Mouse (Mus musculus) CH12F3 (cell line): ENCODE results near the gene Slc9a3.

Experiments
- in situ Hi-C: fragments of 300-500 bp; cut with MboI; formaldehyde crosslinking; loops from 2 replicates; pipeline ENCODE4 v1.14.3; 2020; ENCODE audit warnings: low sequenced_read_pairs

Slc9a3 gene

DNA sequence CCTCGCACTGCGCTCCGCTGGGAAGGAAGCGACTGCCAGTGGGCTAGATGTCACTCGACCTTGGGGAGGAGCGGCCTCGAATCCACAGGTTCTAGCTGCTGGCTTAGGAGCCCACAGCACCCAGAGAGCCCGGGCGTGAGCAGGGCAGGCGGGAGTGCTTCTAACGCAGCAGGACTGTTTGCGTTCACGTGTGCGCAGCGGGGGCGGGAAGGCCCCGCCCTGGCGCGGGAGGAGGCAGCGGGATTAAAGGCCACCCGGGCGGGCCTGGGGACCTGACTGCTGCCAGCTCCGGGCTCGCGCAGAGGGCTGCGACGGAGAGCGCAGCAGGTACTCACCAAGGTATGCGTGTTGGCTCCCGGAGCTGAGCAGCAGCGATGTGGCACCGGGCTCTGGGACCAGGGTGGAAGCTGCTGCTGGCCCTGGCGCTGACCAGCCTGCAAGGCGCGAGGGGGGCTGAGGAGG lies at the start of gene Slc9a3:
Slc9a3 (plus strand) TSS at position 317 of the 462 bp plus-strand sequence.
- in situ Hi-C loops = no loop called here

DNA sequence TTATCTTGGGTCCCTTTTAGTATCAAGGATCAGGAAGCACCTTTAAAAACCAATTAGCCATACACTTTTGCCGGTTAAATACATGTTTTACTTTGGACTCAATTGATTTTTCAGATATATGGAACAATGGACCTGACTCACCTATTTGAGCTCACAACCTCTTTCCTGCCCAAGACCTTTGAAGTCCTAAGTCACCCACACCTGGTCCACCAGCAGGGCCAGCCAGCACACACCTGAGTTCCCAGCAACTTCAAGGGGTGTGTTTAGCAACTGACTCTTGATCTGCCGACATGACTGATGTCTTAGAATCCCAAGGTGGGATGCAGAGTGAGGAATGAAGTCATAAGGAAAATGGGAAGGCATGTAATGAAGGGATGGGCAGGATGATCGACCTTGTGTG lies 49.5 kb upstream of the Slc9a3 start:
- in situ Hi-C loops = no loop called here

DNA sequence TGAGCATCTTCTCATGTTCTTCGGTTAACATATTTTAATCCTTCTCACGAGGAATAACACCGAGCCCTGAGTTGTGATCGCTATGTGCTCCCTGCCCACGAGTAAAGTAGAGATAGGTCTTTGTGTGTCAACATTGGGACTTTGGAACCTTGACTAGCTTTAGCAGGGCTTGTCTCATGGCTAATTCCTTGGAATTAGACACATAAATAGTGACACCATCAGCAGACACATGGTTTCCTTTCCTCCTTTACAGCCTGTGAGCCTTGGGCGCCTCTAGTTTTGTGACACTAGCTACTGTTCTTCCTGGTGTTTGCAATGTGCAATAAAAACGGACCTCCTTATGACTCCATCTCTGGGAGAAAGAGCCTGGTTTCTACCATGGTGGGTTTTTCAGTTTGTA lies 47.9 kb upstream of the Slc9a3 start:
- in situ Hi-C loops = no loop called here

DNA sequence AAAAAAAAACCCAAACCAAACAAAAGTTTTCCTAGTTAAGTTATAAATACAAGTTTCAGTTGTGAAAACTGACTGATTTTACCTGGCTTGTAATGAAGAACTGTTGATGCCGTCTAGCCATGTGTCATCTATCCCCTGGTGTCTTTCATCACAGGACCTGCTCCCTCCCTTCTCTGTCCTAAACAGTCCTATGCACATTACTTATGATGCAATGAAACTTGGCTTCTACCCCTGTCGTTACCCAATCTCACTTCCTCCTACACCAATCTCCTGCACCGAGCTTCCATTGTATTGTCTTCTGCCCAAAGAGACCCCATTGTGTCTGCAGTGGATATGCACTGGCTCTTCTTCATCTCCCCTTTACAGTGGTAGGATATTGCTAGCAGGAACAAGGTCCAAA lies 31.0 kb upstream of the Slc9a3 start:
- in situ Hi-C loops = no loop called here

DNA sequence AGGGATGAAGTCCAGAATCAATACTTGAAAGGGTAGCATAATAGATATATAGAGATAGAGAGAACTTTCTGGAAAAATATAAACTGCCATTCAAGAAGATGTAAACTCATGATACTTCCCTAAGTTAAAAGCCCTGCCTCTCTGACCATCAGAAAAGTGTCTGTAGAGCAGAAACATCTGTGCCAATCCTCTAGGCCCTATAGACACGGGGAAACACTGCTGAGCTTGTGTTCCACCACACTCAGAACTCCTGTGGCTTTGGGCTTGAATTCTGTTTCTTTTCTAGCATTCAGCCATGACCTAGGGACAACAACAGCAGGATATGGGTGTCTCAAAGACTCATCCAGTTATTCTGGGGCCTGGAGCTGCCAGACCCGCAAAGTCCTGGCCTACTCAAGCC lies 25.3 kb upstream of the Slc9a3 start:
- in situ Hi-C loops = loop anchor here (5.0 kb wide), 1 partner anchor 206 kb away; no protein-coding TSS in a partner anchor

DNA sequence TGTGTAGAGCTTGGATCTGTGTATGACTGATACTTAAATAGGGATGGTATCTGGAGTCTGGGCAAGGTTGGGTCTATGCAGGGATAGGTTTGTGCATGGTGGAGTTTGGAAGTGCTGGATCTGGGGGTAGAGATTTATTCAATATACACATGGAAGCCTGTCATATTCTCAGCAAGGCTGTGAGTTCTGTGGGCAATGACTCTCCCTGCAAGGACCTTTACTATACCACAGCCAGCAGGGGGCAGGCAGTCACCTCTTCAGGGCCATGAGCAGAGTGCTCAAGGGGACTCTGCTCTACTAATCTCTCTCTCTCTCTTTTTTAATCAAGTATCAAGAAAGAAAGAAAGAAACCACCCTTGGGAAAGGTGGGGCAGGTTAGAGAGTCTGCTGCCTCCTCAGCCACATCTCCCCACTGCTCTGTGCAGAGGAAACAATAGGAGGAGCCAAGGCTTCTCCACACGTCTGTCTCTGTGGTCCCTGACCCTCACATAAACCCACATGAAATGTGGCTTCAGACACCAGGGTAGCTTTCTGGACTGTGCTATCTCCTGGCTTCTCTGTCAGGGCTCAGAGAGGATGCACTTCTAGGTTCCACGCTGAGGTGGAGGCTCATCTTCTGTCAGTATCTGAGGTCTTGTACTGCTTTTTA lies 24.4 kb upstream of the Slc9a3 start:
- in situ Hi-C loops = loop anchor here (5.0 kb wide), 1 partner anchor 205 kb away; no protein-coding TSS in a partner anchor

DNA sequence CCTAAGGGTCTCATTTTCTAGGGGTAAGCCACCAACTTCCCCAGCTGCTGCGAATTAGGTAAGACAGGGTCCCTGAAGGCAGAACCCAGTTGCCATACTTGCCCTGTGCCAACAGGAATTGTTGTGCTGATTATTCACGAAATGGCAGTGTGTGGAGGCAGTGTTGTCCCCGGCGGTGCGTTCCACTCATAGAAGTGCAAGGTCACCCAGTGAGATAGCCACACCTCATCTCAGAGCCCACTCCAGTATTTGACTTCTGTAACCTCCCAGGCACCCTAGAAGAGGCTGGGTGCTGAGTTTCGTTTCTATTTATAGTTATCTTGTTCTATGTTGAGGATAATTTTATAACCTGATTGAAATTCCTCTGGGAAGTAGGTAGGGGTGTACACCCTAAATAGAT lies 22.3 kb upstream of the Slc9a3 start:
- in situ Hi-C loops = loop anchor here (5.0 kb wide), 1 partner anchor 203 kb away; no protein-coding TSS in a partner anchor

DNA sequence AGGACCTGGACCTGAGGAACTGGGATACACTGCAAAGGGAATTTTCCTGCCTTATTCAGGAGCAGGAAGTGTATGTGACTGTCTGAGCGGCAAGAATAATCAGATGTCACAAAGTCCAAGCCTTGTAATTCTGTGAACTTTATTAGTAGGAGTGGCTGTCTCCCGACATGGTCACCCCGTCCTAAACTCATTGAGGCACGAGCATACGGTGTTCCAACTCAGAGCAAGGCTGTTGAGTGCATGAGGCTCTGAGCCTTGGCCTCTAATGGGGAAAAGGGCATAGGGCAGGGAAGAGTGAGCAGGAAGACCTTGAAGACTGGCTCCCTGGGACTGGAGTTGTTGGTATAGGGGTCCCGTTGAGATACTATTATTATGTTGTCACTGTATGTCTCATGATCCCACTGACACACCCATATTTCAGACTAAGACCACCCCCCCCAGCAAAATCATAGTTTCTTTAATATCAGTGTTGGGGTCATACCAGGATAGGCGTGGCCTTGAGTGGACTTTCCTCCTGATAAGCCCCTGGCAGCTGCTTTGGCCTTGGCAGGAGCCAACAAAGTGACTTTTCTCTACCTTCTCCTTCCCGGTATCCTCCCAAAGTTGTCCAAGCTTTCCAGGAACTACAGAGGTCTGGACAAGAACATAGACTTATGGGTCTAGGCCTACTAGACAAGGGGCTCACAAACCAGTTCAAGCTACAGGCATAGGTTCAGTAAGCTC lies 19.0 kb upstream of the Slc9a3 start:
- in situ Hi-C loops = no loop called here

DNA sequence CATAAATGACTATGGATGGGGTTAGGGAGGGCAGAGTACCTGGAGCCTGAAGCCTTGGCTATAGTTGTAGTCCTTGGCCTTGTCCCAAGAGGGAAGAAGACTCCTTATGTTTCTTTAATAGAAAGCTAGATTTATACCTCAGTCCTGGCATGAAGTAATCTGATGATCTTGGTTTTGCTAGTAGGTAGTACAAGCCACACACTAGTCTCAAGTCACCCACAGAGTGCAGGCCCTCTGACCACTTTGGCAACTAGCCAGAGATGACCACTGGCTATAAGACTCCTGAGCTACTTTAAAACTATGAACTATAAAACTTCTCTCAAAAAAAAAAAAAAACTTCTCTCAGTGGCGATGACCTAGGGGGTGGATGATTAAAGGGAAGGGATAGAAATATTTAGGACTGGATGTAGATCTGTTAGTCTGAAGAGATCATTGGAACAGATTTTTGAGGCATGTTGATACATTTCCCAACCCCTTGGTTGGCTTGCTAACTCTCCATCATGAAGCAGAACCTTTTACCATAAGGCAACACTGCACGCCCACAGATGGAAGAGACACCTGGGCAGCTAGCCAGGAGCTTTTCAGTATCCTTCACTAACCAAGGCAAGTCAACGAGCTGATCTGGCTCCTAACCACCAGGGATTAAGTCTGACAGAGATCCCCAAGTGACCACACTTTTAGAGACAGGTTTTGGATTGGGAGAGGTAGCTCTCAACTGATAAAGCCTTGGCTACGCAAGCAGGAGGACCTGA lies 18.2 kb upstream of the Slc9a3 start:
- in situ Hi-C loops = no loop called here

DNA sequence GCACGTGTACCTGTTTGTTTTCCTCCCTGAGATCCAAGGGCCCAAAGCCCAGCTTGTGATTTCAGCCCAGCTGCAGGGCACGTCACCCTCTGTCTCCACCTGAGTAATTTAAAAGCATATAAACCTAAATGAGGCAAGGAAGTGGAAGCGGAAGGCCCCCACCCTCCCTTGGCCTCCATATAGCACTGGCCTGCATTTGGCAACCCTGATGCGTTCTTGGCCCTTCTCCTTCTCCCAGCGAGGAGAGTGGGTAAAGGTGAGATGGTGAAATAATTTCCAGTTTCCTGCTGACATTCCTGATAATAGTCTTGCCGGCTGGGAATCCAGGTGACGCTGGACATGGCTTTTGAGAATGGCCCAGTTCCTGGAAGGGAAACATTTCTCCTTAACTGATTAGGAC lies 16.8 kb upstream of the Slc9a3 start:
- in situ Hi-C loops = no loop called here

DNA sequence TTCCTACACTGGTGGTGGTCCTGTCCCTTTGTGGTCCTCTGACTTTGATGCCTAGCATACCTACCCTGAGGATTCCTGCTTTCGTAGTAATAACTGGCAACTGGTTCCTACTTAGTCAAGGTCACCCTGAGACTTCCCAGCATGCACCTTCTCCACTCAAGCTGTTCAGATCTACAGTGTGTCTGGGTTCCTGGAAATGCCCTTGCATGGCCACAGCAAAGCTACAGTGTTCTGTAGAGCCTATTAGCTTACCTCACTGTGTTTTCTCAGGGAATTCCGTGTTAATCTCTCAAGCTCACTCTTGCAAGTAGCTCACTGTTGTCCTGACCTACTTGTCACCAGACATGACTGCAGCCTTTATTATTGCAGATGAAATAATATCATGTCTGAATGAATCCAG lies 13.8 kb upstream of the Slc9a3 start:
- in situ Hi-C loops = no loop called here

DNA sequence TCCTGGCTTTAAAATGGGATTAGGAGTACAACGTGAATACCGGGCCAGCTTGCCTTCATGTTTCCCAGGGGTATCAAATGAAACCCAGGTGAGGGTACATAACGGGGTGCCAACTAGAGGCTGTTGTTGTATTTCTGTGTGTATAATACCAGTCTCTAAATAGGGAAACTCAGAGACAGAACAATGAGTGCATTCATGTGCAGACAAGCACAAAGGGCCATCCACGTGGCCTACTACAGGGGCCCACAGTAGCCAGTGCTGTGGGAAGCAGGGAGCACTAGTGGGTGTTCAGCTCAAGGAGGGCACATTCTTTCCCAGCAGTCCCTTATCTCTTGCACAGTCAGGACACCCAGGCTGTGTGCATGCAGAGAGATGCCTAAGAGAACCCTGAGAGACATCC lies 8.7 kb upstream of the Slc9a3 start:
- in situ Hi-C loops = no loop called here

DNA sequence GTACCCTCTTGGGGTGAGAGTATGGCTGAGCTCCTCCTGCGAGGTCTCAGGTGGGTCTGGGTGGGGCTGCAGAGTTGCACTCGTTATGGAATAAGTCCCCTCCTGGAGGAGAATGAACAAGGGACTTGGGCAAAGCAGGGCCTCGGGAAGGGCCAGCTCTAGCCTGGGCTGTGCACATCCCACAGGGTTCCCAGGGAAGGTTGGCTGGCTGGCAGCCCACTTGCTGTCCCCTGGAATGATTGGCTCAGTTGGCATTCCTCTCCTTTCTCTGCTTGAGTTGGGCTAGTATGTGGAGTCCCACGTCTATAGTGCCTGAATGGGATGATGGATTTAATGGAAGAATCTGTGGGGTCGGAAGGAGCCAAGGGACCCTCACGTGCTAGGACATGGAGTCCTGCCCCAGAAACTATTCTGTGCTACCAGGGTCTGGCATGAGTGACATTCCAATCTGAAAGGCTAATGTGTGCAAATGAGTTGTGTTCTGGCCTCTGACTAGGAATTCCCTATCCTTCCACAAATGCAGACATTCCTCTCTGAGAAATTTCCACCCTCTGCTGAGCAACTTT lies 7.5 kb upstream of the Slc9a3 start:
- in situ Hi-C loops = no loop called here

DNA sequence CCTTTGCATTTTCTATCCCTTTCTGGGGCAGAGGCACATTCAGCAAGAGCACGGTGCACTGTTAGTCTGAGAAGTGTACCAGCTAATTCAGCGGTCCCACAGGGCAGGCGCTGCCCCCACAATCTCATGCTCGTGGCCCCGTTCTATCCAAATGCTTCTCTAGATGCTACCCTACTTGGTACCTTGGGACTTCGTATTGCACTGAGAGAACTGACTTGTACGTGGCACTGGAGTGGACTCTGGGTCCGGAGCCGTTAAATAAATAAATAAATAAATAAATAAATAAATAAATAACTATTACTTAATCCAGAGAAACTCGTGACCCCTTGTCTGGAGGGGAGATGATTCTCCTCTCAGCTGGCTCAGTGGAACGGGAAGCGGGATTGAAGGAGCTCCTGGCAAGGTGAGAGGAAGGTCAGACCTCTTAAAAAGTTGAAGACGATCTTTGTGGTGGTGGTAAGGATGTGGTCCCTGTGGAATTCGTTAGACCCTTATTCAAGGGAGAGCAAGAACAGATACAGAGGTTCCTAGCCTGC lies 606 bp downstream of the Slc9a3 start:
- in situ Hi-C loops = no loop called here

DNA sequence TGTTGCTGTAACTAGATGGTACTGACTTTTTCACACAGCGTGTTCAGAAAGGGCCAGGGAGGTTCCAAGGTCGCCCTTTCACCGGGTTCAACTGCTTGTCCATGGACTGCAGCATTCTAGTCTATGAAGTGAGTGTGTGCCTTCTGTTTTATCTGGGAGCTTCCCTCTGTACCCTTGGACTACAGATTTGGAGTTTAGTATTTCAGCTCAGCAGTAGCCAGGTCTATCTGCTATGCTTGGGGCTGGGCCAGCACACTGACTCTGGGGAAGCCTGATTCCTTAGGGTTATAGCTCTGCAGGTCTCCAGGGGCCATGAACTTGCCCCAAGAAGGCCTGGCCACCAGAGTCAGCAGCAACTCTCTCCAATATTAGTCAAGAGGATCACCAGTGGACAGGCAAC lies 1.4 kb downstream of the Slc9a3 start:
- in situ Hi-C loops = no loop called here

DNA sequence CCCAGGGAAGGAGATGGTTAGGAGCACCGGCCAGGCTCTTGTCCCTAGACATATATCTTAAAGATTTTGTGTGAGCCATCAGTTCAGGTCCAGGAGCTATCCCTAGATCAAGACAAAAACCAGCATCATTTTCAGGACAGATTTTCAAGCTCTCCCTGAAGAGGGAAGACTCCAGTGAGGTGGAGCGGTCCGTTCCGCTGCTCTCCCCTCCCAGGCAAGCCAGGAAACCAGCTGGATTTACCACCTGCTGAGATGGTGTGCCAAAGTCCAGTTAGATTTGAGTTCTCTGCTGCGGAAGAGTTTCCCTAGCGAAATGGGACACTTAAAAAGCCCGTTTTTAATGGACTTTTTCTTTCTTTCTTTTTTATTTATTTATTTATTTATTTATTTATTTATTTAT lies 6.3 kb downstream of the Slc9a3 start:
- in situ Hi-C loops = no loop called here

DNA sequence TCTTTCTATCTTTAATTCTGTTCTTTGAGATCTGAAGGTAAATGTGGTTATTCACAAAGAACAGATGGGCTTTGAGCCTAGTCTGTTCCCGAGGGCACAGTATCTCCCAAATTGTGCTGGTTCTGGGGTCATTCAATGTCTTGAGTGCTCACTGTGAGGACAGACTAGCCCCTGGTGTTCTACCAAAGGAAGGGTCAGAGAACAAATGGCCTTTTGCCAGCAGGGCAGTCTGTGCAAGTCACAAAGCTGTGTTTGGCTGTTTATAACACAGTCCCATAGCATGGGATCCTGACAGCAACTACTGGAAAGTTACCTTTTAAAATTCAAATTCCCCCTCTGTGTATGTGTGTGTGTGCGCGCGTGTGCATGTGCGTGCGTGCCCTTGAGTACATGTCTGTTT lies 8.7 kb downstream of the Slc9a3 start:
- in situ Hi-C loops = no loop called here

DNA sequence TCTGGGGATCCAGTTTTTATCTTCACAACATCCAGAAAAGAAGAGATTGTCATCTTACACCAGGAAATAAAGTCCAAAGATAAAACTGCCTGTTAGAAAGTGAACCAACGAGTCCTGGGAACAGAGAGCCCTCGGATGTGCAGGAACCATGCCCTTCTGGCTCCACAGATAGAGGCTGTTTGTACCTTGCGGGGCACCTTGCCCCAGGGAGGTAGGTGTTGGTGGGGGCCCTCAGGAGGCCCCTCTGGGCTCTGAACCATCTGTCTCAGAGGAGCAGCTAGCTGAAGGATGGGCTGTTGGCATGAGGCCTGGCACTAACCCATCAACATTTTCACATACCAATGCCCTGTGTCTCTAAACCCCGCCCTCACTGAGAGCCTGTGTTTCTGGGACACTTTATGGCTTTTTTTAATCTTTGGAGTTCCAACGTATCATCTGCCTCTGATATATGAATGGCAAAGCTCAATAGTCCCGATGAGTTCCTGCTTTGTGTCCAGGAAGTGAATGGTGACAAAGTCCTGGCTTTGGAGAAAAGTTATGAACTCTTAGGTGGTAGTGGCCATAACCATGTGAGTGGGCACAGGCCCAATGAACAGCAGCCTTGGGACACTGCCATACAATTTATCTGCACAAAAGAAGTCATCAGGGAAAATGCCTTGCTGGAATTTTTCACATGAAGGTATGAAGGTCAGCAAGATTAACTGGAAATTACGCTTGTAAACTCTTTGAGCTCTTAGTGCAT lies 17.8 kb downstream of the Slc9a3 start:
- in situ Hi-C loops = no loop called here

DNA sequence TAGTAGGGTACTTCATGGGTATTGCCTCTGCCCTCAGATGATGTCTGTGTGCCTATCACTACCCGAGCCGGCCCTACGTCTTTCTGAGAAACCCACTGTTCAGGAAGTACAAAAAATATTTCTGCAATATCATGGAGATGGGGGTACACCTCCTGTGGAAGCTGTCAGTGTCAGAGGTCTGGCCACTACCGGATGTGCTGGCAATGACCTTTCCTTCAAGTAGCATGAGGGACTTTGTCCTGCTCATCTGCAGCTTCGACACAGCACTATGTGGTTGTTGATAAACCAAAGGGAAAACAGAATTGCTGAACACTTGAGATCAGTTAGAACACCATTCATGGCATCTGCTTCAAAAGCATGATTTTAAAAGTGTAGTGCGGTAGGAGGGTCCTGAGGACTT lies 19.5 kb downstream of the Slc9a3 start:
- in situ Hi-C loops = no loop called here

DNA sequence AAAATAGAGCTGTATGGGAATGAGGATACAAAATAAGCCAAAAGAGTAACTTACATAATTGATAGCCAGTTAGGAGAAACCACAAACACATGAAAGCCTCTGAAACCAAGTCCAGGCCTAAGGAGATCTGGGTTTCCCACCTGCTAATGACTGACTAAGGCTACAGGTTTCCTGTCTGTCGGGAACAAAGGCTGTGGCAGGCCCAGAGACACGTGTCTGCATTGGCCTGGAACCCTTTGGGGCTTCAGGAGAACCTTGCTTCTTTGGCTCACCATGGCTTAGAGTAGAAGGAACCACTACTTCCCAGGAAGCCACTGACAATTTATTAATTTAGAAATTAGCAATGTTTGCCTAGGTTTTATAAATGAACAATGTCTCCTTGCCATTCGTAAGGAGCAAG lies 22.0 kb downstream of the Slc9a3 start:
- in situ Hi-C loops = no loop called here
